ENCODE assay signal across 19 mouse cellular contexts in genomic region chr4:83189736-83190135, GRCm38 (mm10).
A peak's percentile ranks its signal among the peaks of the same experiment; 100 is the strongest.
DNase-seq lines count a peak whose midpoint lies in the region; ATAC-seq lines count a peak whose summit lies in the region.
"Had no signal": no experiment of that assay in that cellular context is flagged by ENCODE, and none has a peak within 500 bp of the region (broad histone marks: within the 10 kb centered on the region; RNA-seq: fewer than 3 reads in every experiment).

No protein-coding gene starts in this region.

- DNase-seq in cerebellum, adult 11 months = no peak
- DNase-seq in cerebellum, adult 18-20 months = peak; percentile 40 to 42
- DNase-seq in cerebellum, postnatal 10 days = no peak
- DNase-seq in cerebellum, adult 8-10 months = peak; percentile 35
- DNase-seq in cerebellum, postnatal 4 days (ENCODE audit: low spot score in 2 of 2) = no peak
- DNase-seq in cerebellum, adult 9-11 months = peak; percentile 56
- DNase-seq in ovary, postnatal 14 days (ENCODE audit: low spot score) = no peak
- DNase-seq: adrenal gland, adult 8-10 months; adrenal gland, postnatal 14 days; adrenal gland, postnatal 36 days; B cell, adult 2 months; embryo, embryonic 11 days; gastrocnemius, adult 2 months had no signal

- ATAC-seq in cerebellum, adult (ENCODE audit: insufficient number of reproducible peaks, low FRiP score, low TSS enrichment) = peak; percentile 90
- ATAC-seq: activated CD4-positive, CD25-positive, alpha-beta regulatory T cell, adult 4 months; CD4-positive, CD25-positive, alpha-beta regulatory T cell, adult 4 months; forebrain, embryonic 14.5 days; forebrain, embryonic 16.5 days; Patski had no signal

Comparison
In these comparisons a context has a peak if more than half of its experiments do, and no peak if none do; other contexts are left out.
1. DNase-seq: peak in cerebellum, adult 18-20 months (2 of 2), cerebellum, adult 8-10 months (single experiment) and cerebellum, adult 9-11 months (single experiment); none in cerebellum, adult 11 months (single experiment), cerebellum, postnatal 10 days (0 of 2), cerebellum, postnatal 4 days (0 of 2) and ovary, postnatal 14 days (single experiment).